Mouse (Mus musculus): ENCODE data around the gene 4933400A11Rik. TPM values are rescaled to one million over a fixed set of nuclear protein-coding genes. Genes with fewer than 3 reads are reported as not detected.

The 4933400A11Rik gene
- polyA plus RNA-seq (2015; fragmentation: Nextera tagmentation; extraction: Ambion mirVana) = not detected in 2 replicates

DNA sequence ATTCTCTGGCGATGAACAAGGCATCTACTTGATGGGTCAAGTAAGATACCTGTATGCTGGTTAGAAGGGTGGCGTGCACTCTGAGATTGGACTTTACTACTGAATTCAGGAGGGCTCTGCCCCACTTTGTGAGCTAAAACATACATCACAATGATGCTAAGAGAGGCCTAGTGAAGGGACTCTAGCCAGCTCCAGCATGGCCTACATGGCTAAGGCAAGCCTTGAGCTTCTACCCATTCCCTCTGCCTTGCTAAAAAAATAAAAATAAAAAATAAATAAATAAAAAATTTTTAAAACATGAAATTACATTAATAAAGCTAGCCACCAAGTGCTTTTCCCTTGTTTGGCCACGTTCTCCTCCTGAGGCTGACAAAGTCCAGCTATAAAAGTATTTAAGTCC, at the start of gene 4933400A11Rik:
Gene 4933400A11Rik (minus strand): TSS at position 101 of the 400 bp plus-strand sequence.
- Histone ChIP-seq H3K27ac (replicated peaks) (no peak within 1 kb of the TSS), H3K9me3 (replicated peaks) (no peaks in the 10 kb centered on the region), H3K36me3 (replicated peaks) (no peaks in the 10 kb centered on the region), H3K4me1 (replicated peaks) (no peaks in the 10 kb centered on the region), H3K9ac (no peak within 1 kb of the TSS), H3K27me3 (no peaks in the 10 kb centered on the region), H3K4me3 (replicated peaks) (no peak within 1 kb of the TSS), H3K4me2 (no peak within 1 kb of the TSS)
- ATAC-seq (ENCODE audit: insufficient read depth) = no peak
- WGBS (ENCODE audit: insufficient replicate concordance) = 52% methylated on average over 3 of the region's 3 CpGs

DNA sequence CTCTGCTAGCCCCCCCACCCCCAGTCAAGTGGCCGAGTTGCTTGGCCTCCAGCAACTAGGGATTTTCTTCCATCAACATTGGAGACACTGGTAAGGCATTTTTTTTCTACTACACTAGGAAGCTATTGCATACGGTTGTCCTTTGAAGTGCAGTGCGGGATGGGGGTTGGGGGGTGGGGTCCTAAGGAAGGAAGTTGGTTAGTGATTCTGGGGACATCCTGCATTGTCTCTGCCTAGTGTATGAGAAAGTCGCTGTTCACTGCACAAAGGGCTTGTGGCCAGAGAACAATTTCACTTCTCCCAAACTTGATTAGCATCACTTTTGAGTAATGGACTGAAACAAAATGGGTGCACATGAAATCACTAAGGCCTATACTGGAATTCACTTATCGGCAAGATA, 48.7 kb upstream of the 4933400A11Rik start:
- H3K9me3 ChIP-seq (replicated peaks) = no peaks in the 10 kb centered on the region
- ATAC-seq (ENCODE audit: insufficient read depth) = no peak
- WGBS (ENCODE audit: insufficient replicate concordance) = 31% methylated on average over 5 of the region's 5 CpGs
- H3K27me3 ChIP-seq = no peaks in the 10 kb centered on the region
- no peak overlapping the region for H3K27ac ChIP-seq (replicated peaks)
- H3K9ac ChIP-seq = no peak overlapping the region
- no peaks in the 10 kb centered on the region for H3K36me3 ChIP-seq (replicated peaks)
- H3K4me1 ChIP-seq (replicated peaks) = no peaks in the 10 kb centered on the region
- H3K4me2 ChIP-seq = no peak overlapping the region
- no peak overlapping the region for H3K4me3 ChIP-seq (replicated peaks)

DNA sequence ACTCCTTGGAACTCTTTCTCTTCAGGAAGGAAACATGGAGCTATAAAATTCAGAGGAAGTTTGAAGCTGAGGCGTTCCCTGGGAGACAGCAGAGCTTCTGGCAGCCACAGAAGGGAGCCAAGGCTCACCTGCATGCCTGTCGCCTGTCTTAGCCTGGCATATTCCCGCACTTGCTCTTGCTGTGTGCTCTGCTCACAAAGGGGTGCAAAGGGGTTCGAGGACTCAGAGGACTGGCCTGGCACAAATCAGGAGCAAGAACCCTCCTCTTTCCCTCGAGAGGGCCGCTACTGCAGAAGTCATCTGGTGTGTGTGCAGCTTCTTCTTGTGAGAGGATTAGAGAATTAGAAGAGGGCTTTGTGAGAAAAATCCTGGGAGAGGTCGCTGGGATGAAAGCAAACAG, 48.3 kb upstream of the 4933400A11Rik start:
- Histone ChIP-seq H3K4me1 (replicated peaks) (no peaks in the 10 kb centered on the region), H3K9ac (no peak overlapping the region), H3K27ac (replicated peaks) (no peak overlapping the region), H3K27me3 (no peaks in the 10 kb centered on the region), H3K4me2 (no peak overlapping the region), H3K4me3 (replicated peaks) (no peak overlapping the region), H3K9me3 (replicated peaks) (no peaks in the 10 kb centered on the region), H3K36me3 (replicated peaks) (no peaks in the 10 kb centered on the region)
- ATAC-seq (ENCODE audit: insufficient read depth) = no peak
- 35% methylated on average over 7 of the region's 7 CpGs for WGBS (ENCODE audit: insufficient replicate concordance)

DNA sequence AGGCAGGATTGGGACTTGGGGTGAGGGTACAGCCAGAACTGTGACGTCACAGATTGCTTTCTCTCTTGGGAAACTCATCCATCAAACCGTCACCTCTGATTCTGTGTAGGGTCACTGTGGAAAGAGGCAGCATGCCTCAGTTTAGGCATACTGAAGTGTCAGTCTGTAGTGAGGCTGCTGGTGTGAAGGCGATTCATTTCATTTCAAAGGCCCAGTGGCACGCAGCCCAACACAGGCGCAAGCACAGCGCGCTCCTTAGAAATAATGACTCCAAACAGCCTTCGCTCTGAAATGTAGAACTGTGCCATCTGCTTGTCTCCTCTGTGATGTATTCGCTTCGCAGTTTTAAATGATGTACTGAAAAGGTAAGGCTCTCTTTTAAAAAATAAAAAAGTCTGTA, 47.5 kb upstream of the 4933400A11Rik start:
- 61% methylated on average over 10 of the region's 10 CpGs for WGBS (ENCODE audit: insufficient replicate concordance)

DNA sequence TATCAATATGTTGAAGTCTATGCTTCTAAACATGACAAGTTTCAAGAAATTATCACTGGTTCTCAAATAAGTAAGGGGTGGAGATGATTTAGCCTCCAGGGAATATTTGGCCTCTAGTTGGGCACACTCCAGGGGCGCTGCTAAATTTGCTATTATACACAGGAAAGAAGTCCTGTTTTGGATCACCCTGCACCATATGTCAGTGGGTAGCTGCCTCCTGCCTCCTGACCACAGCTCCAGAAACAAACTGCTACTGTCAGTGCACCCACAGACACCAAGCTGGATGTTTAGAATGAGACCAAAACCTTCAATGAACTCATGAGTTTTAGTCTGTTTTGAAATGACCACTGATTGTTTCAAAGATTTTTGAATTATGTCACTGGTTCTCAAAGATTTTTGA, 34.2 kb upstream of the 4933400A11Rik start:
- H3K4me3 ChIP-seq (replicated peaks) = no peak overlapping the region
- no peaks in the 10 kb centered on the region for H3K27me3 ChIP-seq
- H3K9me3 ChIP-seq (replicated peaks) = no peaks in the 10 kb centered on the region
- 43% methylated on average over 1 of the region's 1 CpGs for WGBS (ENCODE audit: insufficient replicate concordance)
- no peak overlapping the region for H3K27ac ChIP-seq (replicated peaks)
- no peak overlapping the region for H3K9ac ChIP-seq
- ATAC-seq (ENCODE audit: insufficient read depth) = no peak
- H3K4me1 ChIP-seq (replicated peaks) = no peaks in the 10 kb centered on the region
- no peak overlapping the region for H3K4me2 ChIP-seq
- H3K36me3 ChIP-seq (replicated peaks) = no peaks in the 10 kb centered on the region

More for the DNA sequence above, 47.5 kb upstream of the 4933400A11Rik start:
- Histone ChIP-seq H3K27me3 (no peaks in the 10 kb centered on the region), H3K36me3 (replicated peaks) (no peaks in the 10 kb centered on the region), H3K4me3 (replicated peaks) (no peak overlapping the region), H3K9me3 (replicated peaks) (no peaks in the 10 kb centered on the region), H3K9ac (no peak overlapping the region), H3K4me2 (no peak overlapping the region), H3K4me1 (replicated peaks) (no peaks in the 10 kb centered on the region), H3K27ac (replicated peaks) (no peak overlapping the region)
- no peak for ATAC-seq (ENCODE audit: insufficient read depth)

DNA sequence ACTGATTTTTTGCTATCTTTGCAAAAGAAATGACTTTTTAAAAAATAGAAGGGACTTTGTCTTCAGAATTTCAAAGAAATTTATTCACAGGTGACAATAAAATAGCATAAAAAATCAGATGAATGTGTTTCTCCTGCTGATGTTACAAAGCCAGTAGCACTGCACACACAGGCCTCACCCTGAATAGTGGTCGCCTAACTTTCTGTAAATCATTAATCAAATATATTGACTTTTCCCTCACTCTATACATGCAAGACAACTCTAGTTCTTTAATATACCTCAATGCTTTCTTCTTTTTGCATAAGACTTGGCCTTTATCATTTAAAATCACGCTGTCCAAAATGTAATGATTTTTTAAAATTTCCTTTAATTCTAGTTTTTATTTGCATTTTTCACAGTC, 32.3 kb upstream of the 4933400A11Rik start:
- Histone ChIP-seq H3K4me1 (replicated peaks) (no peaks in the 10 kb centered on the region), H3K9ac (no peak overlapping the region), H3K36me3 (replicated peaks) (no peaks in the 10 kb centered on the region), H3K27ac (replicated peaks) (no peak overlapping the region), H3K4me2 (no peak overlapping the region), H3K4me3 (replicated peaks) (no peak overlapping the region), H3K9me3 (replicated peaks) (no peaks in the 10 kb centered on the region), H3K27me3 (no peaks in the 10 kb centered on the region)
- 45% methylated on average over 2 of the region's 2 CpGs for WGBS (ENCODE audit: insufficient replicate concordance)
- ATAC-seq (ENCODE audit: insufficient read depth) = no peak

DNA sequence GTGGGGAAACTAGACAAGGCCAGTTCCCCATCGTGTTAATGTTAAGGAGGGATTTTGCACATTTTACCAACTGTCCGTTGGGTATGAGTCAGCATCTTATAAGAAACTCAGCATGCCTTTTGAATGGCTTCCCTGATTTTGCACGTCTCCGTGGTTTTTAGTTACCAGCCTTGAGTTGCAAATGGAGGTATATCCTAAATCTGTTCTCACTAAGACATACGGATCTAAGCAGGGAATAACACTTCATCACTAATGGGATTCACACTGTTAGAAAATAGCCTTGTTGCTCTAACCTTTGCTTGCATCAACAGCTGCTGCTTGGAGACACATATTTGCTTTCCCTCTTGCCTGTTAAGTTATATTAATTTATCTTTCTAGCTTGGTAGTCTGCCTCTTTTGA, 31.9 kb upstream of the 4933400A11Rik start:
- no peak overlapping the region for H3K4me2 ChIP-seq
- no peak overlapping the region for H3K9ac ChIP-seq
- no peaks in the 10 kb centered on the region for H3K9me3 ChIP-seq (replicated peaks)
- H3K27me3 ChIP-seq = no peaks in the 10 kb centered on the region
- no peak overlapping the region for H3K4me3 ChIP-seq (replicated peaks)
- WGBS (ENCODE audit: insufficient replicate concordance) = 31% methylated on average over 5 of the region's 5 CpGs
- no peaks in the 10 kb centered on the region for H3K4me1 ChIP-seq (replicated peaks)
- H3K36me3 ChIP-seq (replicated peaks) = no peaks in the 10 kb centered on the region
- no peak for ATAC-seq (ENCODE audit: insufficient read depth)
- no peak overlapping the region for H3K27ac ChIP-seq (replicated peaks)

DNA sequence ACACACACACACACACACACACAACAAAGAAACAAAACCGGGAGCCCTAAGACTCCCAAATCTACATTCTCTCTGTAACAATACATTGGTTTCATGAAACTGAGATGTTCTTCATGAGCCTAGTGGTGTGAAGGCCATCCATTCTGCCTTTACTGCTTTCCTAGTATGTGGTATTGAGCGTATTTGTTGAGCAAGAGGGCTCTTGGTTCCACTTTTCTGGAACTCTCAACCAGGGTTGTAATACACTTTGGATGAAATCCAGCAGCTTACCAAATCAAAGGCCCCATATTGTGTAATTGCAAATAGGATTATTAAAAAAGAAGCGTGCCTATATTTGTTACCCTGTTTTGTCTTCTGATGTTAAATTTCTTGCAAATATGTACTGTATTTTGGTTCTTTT, 28.3 kb upstream of the 4933400A11Rik start:
- no peak for ATAC-seq (ENCODE audit: insufficient read depth)
- 53% methylated on average over 3 of the region's 3 CpGs for WGBS (ENCODE audit: insufficient replicate concordance)
- H3K4me3 ChIP-seq (replicated peaks) = no peak overlapping the region
- H3K9ac ChIP-seq = no peak overlapping the region
- no peak overlapping the region for H3K27ac ChIP-seq (replicated peaks)
- no peaks in the 10 kb centered on the region for H3K9me3 ChIP-seq (replicated peaks)
- no peaks in the 10 kb centered on the region for H3K4me1 ChIP-seq (replicated peaks)
- H3K36me3 ChIP-seq (replicated peaks) = no peaks in the 10 kb centered on the region
- H3K4me2 ChIP-seq = no peak overlapping the region
- H3K27me3 ChIP-seq = no peaks in the 10 kb centered on the region

DNA sequence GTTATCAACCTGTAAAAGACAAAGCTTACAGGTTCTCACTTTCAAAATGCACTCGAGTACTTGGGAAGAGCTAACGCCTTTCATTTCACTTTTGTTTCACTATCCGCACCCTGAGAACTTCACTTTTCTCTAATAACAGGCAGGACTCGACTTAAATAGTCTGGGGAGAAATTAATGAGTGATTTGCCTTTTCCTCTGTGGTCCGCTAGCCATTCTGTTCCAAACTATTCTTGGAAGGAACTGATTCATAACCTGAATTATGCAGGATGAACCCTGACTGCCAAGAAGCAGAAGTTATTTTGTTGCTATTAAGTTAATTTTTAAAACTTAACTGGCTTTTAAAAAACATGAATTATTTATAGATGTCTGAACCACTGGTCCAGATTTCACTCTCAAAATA, 26.4 kb upstream of the 4933400A11Rik start:
- H3K36me3 ChIP-seq (replicated peaks) = no peaks in the 10 kb centered on the region
- no peaks in the 10 kb centered on the region for H3K4me1 ChIP-seq (replicated peaks)
- H3K4me3 ChIP-seq (replicated peaks) = no peak overlapping the region
- no peak overlapping the region for H3K4me2 ChIP-seq
- no peaks in the 10 kb centered on the region for H3K27me3 ChIP-seq
- no peak overlapping the region for H3K9ac ChIP-seq
- no peak overlapping the region for H3K27ac ChIP-seq (replicated peaks)
- no peak for ATAC-seq (ENCODE audit: insufficient read depth)
- 40% methylated on average over 5 of the region's 5 CpGs for WGBS (ENCODE audit: insufficient replicate concordance)
- no peaks in the 10 kb centered on the region for H3K9me3 ChIP-seq (replicated peaks)

DNA sequence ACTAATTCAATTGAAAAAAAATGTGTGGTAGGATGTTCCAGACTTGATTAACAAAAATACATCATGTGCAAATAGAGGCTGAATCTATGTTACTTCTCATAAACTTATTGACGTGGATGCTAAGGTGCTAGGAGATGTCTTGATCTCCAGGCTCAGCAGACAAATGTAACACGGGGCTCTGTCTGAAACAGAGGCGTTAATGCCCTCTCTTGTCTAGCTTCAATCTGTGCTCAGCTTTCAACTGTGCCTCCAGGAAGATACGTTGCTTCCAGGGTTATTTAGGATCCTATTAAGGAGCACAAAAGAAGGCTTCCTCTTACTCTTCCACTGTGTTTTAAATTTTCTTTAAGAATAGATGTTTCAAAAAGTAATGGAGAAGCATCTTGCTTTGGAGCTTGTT, 20.8 kb upstream of the 4933400A11Rik start:
- WGBS (ENCODE audit: insufficient replicate concordance) = 35% methylated on average over 4 of the region's 4 CpGs
- no peaks in the 10 kb centered on the region for H3K4me1 ChIP-seq (replicated peaks)
- H3K9ac ChIP-seq = no peak overlapping the region
- no peaks in the 10 kb centered on the region for H3K9me3 ChIP-seq (replicated peaks)
- no peak overlapping the region for H3K27ac ChIP-seq (replicated peaks)
- no peaks in the 10 kb centered on the region for H3K36me3 ChIP-seq (replicated peaks)
- H3K4me2 ChIP-seq = no peak overlapping the region
- no peak overlapping the region for H3K4me3 ChIP-seq (replicated peaks)
- no peak for ATAC-seq (ENCODE audit: insufficient read depth)
- 0 out of 2 replicates have a peak, but pooled peaks cover 5% of the 10 kb centered on the region for H3K27me3 ChIP-seq

DNA sequence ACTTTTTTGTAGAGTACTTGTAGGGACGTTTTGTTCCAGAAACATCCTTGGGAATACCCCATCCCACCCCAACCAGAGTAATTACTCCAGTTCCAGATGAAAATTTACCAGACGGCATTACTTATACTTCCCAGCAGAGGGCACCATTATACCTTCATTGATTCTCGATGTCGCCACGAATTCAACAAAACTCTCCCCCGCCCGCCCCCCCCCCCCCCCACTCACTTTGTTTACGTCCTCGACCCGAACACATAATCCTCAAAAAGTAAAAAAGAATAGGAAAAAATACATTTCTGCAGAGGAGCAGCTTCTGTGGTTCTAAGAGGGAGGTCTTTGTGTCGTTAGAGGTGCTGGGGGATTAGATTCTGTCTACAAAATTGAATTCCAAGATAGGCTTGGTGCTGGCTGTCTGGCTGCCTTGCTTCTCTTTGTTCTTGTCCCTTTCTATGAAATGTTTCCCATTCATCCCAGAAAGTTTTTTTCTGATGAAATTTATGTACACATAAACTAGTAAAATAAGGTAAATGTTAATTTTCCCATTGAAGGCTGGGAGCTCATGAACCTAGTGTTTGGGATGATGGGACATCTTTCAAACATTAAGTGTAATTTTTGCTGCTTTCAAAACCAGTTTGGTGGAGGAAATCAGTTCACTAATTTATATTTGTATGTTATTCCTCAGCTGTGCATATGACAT, 19.7 kb upstream of the 4933400A11Rik start:
- 7% methylated on average over 11 of the region's 11 CpGs for WGBS (ENCODE audit: insufficient replicate concordance)
- no peaks in the 10 kb centered on the region for H3K4me1 ChIP-seq (replicated peaks)
- no peak overlapping the region; the same call in 1 of the 2 replicates for H3K4me2 ChIP-seq
- H3K36me3 ChIP-seq (replicated peaks) = no peaks in the 10 kb centered on the region
- ATAC-seq (ENCODE audit: insufficient read depth) = no peak
- no peak overlapping the region for H3K27ac ChIP-seq (replicated peaks)
- 0 out of 2 replicates have a peak, but pooled peaks cover 5% of the 10 kb centered on the region for H3K27me3 ChIP-seq
- no peak overlapping the region for H3K4me3 ChIP-seq (replicated peaks)
- H3K9me3 ChIP-seq (replicated peaks) = no peaks in the 10 kb centered on the region
- no peak overlapping the region for H3K9ac ChIP-seq

DNA sequence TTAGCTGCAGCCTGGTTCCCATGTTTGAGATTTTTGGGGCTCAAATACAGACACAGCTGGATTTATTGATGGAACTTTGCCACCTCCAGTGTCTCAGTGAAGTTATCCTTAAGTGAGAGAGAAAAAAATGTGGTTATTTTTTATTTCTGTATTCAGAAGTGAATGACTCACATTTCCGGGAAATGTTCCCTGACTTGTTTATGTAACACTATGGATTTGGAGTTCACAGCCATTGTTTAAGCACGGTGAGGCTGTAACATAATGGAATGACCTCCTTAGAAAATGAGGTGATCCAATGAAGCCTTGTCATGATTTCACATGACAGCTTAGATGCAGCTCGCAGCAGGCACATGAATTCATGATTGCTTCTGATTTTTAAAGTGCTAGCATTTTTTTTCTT, 17.7 kb upstream of the 4933400A11Rik start:
- Histone ChIP-seq H3K4me2 (no peak overlapping the region), H3K27ac (replicated peaks) (no peak overlapping the region), H3K4me1 (replicated peaks) (no peaks in the 10 kb centered on the region), H3K4me3 (replicated peaks) (no peak overlapping the region), H3K27me3 (0 out of 2 replicates have a peak, but pooled peaks cover 5% of the 10 kb centered on the region), H3K9ac (no peak overlapping the region), H3K9me3 (replicated peaks) (no peaks in the 10 kb centered on the region), H3K36me3 (replicated peaks) (no peaks in the 10 kb centered on the region)
- ATAC-seq (ENCODE audit: insufficient read depth) = no peak
- WGBS (ENCODE audit: insufficient replicate concordance) = 34% methylated on average over 3 of the region's 3 CpGs
